Mouse (Mus musculus): ENCODE measurements around the gene Phospho2.

GRCm38 (mm10) chr2:69825898-69826297 is 36.5 kb downstream of the Phospho2 start:
- TF ChIP-seq EP300 (IDR thresholded peaks at IDR 0.05; ENCODE audit: low read depth) (no peak), CTCF (IDR thresholded peaks at IDR 0.05; ENCODE audit: low read depth) (no peak)

Measured in liver, postnatal 0 days (tissue).